Mouse (Mus musculus) cerebellum, adult 2 months (tissue): Measurements from ENCODE around the gene Gm10053.

Experiments
- CTCF ChIP-seq: fragments of 200-500 bp; IDR thresholded peaks from 2 replicates; pipeline ENCODE4 v1.5.1; 2011; ENCODE audit warnings: low read depth, mild to moderate bottlenecking, control low read depth, low read length, moderate library complexity, borderline replicate concordance; ENCODE audit not compliant: insufficient read depth
- POLR2A ChIP-seq: fragments of 200-500 bp; IDR thresholded peaks from 2 replicates; pipeline ENCODE4 v1.6.1; 2011; ENCODE audit warnings: low read length, control low read depth, borderline replicate concordance; ENCODE audit not compliant: insufficient read depth

DNA sequence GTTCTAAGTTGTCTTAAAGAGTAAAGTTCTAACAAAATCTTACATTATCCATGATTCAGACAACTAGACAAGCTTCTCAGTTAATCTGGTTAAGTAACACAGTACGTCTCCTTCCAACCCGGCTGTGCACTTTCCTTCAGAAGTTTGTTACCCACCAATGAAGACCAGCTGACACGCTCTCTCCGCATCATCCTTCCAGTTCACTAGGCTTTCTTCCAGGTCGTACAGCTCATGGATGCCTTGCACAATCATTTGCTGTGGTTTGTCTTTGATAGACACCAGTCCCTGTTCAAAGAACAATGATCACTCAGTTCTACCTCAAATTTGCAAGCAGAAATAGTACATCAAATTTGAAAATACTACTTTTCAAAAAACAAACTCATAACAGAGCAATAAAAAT, 45.4 kb downstream of the Gm10053 start:
- TF ChIP-seq CTCF = no peak
- TF ChIP-seq POLR2A = no peak
